Mouse (Mus musculus): Measurements from ENCODE around the gene Krtap6-2.

The Krtap6-2 gene

DNA sequence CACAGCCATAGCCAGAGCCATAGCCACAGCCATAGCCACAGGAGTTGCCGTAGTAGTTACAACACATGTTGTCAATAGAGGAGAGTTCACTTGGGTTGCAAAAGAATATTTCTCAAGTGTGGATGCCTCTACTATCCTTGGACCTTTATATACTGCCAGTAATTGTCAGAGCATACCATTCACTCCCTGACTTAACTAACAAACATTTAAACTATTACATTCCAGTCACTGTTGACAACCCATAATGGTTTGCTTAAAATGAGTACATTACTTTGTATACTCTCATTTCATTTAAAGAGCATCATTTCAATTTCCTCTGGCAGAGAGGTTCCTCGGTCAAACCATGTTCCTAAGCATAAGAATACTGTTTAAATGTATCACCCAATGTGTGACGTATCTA is at the start of gene Krtap6-2:
Krtap6-2 (minus strand) TSS at position 101 of the 400 bp plus-strand sequence.
- no peak for DNase-seq (ENCODE audit: low spot score)

DNA sequence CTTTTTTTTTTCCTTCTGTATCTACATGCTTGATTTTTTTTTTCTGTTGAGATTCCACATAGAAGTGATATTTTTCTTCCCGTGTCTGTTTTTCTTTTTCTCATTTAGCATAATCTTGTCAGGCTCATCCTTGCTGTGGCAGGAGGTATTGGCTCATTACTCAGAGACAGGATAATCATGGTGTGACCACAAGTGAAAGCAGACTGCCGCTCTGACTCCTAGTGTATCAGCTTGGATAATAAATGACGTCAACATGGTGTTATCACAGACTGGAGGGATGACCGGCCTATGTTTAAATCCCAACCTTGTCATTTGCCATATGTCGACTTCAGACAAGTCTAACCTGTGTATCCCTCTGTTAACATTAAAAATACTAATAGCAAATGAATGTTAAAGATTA is 41.3 kb upstream of the Krtap6-2 start:
- DNase-seq (ENCODE audit: low spot score) = no peak

DNA sequence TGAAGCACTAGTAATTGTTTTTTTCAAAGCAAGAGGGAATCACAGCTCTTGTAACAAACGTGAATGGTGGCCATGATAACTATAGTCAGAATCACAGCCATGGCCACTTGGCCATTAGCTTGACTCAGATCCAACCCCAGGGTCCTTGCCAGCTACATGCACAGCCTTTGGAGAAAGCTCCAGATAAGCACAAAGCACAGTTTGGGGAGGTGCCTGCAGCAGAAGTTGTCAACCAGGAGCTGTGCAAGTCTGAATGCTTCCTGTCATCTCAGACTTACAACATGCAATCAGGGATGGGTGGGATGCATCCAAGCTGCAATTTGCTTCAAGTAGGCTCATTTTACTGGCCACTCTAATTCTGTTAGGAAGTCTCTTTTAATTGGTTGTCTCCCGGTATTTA is 9.7 kb upstream of the Krtap6-2 start:
- DNase-seq (ENCODE audit: low spot score) = no peak

DNA sequence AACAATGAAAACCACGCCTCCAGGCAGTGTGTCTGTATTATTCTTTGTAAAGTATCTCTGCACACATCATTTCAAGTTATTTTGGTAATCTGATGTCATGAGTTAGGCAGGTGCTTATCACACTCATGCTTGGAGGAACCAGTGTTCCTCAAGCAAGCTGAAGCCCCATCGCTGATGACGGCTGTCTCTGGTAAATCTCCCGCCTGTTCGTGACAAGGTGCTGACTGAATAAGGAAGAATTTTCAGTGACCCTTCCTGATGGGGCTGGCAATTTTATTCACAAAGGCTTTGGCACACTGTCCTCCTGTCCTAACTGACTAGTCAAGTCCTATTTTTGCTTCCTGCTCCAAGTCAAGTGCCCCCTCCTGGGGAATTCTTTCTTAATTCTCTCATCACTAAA is 5.4 kb upstream of the Krtap6-2 start:
- no peak for DNase-seq (ENCODE audit: low spot score)

DNA sequence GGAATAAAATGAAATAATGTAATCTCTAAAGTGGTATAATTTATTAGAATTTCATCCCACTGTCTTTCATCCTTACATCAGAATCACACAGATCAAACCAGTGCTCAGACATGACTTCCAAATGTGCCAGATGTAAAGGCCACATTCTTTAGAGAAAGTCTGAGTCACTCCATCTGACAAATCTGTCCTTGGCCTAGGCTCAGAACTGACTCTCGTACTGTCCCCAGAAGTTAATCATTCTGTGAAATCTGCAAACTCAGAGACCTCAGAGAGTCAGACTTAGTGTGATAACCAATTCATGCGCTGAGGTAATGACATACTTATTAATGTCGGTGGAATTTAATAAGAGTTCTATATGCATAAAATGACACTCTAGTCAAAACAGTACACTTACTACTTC is 3.6 kb downstream of the Krtap6-2 start:
- no peak for DNase-seq (ENCODE audit: low spot score)

DNA sequence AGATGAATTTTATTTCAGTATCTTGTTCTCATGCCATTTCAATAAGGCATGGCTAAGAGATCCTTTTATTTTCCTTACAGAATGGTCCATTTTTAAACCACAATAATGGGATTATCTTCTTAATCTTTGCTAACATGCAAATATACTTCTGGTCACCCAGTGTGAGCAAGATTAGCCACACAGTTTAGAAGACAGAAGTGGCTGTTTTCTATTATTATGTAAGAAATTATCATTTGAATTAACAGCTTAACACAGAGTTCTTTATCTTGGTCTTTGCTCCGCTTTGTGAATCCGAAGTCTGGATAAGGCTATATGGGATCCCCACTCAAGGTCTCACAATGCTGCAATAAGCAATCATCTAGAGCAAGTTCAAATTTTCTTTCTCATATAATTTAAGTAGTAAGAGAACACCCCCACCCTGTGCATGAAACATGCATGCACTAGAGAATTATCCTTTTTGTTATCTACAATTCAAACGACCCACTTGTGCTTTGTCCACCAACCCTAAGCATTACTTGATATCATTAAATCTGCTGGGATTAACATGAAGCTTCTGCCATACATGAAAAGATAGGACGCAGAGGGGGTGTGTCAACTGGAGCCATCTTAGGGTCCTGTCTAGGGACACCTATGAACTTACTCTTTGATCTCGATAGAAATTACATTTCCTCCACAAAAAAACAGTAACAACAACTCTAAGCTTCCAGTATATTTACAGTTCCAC is 9.4 kb downstream of the Krtap6-2 start:
- no peak for DNase-seq (ENCODE audit: low spot score)

DNA sequence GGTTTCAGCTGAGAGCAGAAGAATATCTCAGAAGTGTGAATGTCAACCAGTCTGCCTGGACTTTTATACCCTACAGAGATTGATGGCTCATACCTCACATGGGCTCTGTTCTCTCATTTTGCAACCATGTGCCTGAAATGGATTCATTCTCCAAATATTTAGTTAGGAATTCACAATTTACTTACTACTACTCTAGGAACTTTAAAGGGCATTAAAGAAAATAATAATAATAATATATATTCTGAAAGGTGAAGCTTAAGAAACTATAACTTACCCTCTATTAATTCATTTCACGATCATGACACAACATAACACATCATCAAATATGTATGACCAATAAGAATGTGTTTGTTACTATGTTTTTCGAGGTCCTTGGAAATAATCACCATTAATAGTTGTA is 16.1 kb downstream of the Krtap6-2 start, which contains the start of gene Krtap21-1:
Krtap21-1 (minus strand) TSS at position 101 of the 400 bp plus-strand sequence.
- no peak for DNase-seq (ENCODE audit: low spot score)

DNA sequence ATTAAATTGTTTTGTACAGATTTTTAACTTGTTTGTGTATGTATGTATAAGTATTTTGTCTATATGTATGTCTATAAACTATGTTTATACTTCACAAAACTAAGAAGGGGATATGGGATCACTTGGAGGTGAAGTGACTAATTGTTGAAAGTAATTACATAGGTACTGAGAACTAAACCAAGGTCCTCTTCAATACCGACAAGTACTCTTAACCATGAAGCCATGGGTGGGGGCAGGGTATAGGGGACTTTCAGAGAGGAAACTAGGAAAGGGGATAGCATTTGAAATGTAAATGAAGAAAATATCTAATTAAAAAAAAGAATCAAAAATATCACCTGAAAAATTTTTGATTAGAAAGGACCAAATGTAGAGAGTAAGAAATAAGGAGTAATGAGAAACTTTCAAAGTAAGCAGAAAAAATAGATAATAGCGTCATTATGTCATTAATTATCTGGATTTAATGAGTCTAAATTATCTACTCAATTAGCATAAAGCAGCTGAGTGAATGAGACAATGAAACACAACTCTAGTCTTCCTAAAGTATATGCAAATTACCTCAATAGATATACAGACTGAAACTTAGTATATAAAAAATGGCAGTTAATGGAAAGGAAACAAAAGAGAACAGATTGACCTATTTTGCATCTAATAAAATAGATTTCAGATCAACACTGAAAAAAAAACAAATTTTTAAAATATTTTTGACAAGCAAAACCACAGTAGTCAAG is 47.0 kb downstream of the Krtap6-2 start:
- DNase-seq (ENCODE audit: low spot score) = no peak

All from lung, postnatal 25 days (tissue).